Mouse (Mus musculus) midbrain, embryonic 16.5 days (tissue): ENCODE measurements around the gene Ahnak2. TPM values are rescaled to one million over a fixed set of nuclear protein-coding genes. Genes with fewer than 3 reads are reported as not detected.

Experiments
- ATAC-seq: fragments of 200-750 bp; cut with Nextera tagmentation; 2 replicates; pipeline ENCODE4 v1.8.0; 2017; ENCODE audit warnings: moderate TSS enrichment
- H3K27ac ChIP-seq: fragments of 300-500 bp; sonication (generic); 2 replicates; pipeline ENCODE4 v1.5.1; 2014; ENCODE audit warnings: mild to moderate bottlenecking, low read length, mixed read lengths
- H3K27me3 ChIP-seq: fragments of 300-500 bp; sonication (generic); 2 replicates; pipeline ENCODE4 v1.6.1; 2014; ENCODE audit warnings: low read depth, low read length, mixed read lengths; ENCODE audit not compliant: control insufficient read depth, insufficient read depth
- H3K36me3 ChIP-seq: fragments of 300-500 bp; sonication (generic); 2 replicates; pipeline ENCODE4 v1.6.1; 2014; ENCODE audit warnings: mild to moderate bottlenecking, low read length, moderate library complexity, mixed read lengths; ENCODE audit not compliant: control insufficient read depth, insufficient read depth
- H3K4me1 ChIP-seq: fragments of 300-500 bp; sonication (generic); 2 replicates; pipeline ENCODE4 v1.6.1; 2014; ENCODE audit warnings: mild to moderate bottlenecking, low read length, mixed read lengths; ENCODE audit not compliant: control insufficient read depth, insufficient read depth
- H3K4me2 ChIP-seq: fragments of 300-500 bp; sonication (generic); 2 replicates; pipeline ENCODE4 v1.6.1; 2014; ENCODE audit warnings: mild to moderate bottlenecking, low read length, mixed read lengths
- H3K4me3 ChIP-seq: fragments of 300-500 bp; sonication (generic); 2 replicates; pipeline ENCODE4 v1.5.1; 2014; ENCODE audit warnings: low read depth, mild to moderate bottlenecking, low read length, moderate library complexity, mixed read lengths
- H3K9ac ChIP-seq: fragments of 300-500 bp; sonication (generic); 2 replicates; pipeline ENCODE4 v1.6.1; 2014; ENCODE audit warnings: low read depth, low read length, mixed read lengths
- H3K9me3 ChIP-seq: fragments of 300-500 bp; sonication (generic); replicated peaks from 2 replicates; pipeline ENCODE4 v1.6.1; 2014; ENCODE audit warnings: mild to moderate bottlenecking, low read length, mixed read lengths; ENCODE audit not compliant: control insufficient read depth, poor library complexity, severe bottlenecking
- WGBS: fragments of 180-500 bp; shearing (Covaris S2); extraction: QIAGEN DNeasy Blood & Tissue Kit; methylation state at CpG from one replicate; pipeline ENCODE4 v1.1.7; 2014; 5-methylcytosine and 5-hydroxymethylcytosine counted together
- polyA plus RNA-seq: library from polyadenylated mRNA; unstranded; fragments of >200 nt; fragmentation: Nextera tagmentation; extraction: Ambion mirVana; gene quantifications from 2 replicates; pipeline ENCODE4 v1.2.1, GENCODE M21; 2015

Gene Ahnak2
- polyA plus RNA-seq, 1 experiment from 2014 or later: 2.0 TPM

GRCm38 (mm10) chr12:112840209-112841086, 38.0 kb upstream of the Ahnak2 start:
- ATAC-seq: no peak
- Histone ChIP-seq H3K4me3 (no peak overlapping the region), H3K27ac (no peak overlapping the region), H3K36me3 (no peaks in the 10 kb centered on the region), H3K9me3 (0 out of 2 replicates have a peak, but pooled peaks cover 3% of the 10 kb centered on the region), H3K27me3 (no peaks in the 10 kb centered on the region), H3K9ac (no peak overlapping the region), H3K4me2 (no peak overlapping the region), H3K4me1 (no peaks in the 10 kb centered on the region)
- 82% methylated on average over 25 of the region's 25 CpGs for WGBS

GRCm38 (mm10) chr12:112835046-112835445, 32.6 kb upstream of the Ahnak2 start:
- Histone ChIP-seq H3K9ac (no peak overlapping the region), H3K4me3 (no peak overlapping the region), H3K36me3 (no peaks in the 10 kb centered on the region), H3K27ac (no peak overlapping the region), H3K4me1 (peaks cover 11% of the 10 kb centered on the region), H3K9me3 (0 out of 2 replicates have a peak, but pooled peaks cover 3% of the 10 kb centered on the region), H3K4me2 (no peak overlapping the region), H3K27me3 (no peaks in the 10 kb centered on the region)
- WGBS: 78% methylated on average over 2 of the region's 2 CpGs
- no peak for ATAC-seq

- ATAC-seq: no peak
- Histone ChIP-seq H3K4me1 (peaks cover 11% of the 10 kb centered on the region), H3K9ac (no peak overlapping the region), H3K4me3 (no peak overlapping the region), H3K27ac (no peak overlapping the region), H3K36me3 (no peaks in the 10 kb centered on the region), H3K9me3 (no peaks in the 10 kb centered on the region), H3K27me3 (no peaks in the 10 kb centered on the region), H3K4me2 (no peak overlapping the region)
- WGBS: 93% methylated on average over 6 of the region's 6 CpGs
These were observed 31.1 kb upstream of the Ahnak2 start for GRCm38 (mm10) chr12:112833527-112833926.

- ATAC-seq: no peak
- Histone ChIP-seq H3K4me2 (no peak overlapping the region), H3K27ac (no peak overlapping the region), H3K4me1 (peaks cover 22% of the 10 kb centered on the region), H3K27me3 (no peaks in the 10 kb centered on the region), H3K9me3 (no peaks in the 10 kb centered on the region), H3K36me3 (no peaks in the 10 kb centered on the region), H3K4me3 (no peak overlapping the region), H3K9ac (no peak overlapping the region)
- 94% methylated on average over 5 of the region's 5 CpGs for WGBS
These were observed 30.0 kb upstream of the Ahnak2 start for GRCm38 (mm10) chr12:112832411-112832810.

- H3K27ac ChIP-seq: no peak overlapping the region
- H3K9me3 ChIP-seq: no peaks in the 10 kb centered on the region
- peak overlapping the region; percentile 73 for H3K4me2 ChIP-seq
- H3K4me1 ChIP-seq: peaks cover 40% of the 10 kb centered on the region
- 0 out of 2 replicates have a peak, but pooled peaks cover 2% of the 10 kb centered on the region for H3K36me3 ChIP-seq
- 91% methylated on average over 3 of the region's 3 CpGs for WGBS
- H3K4me3 ChIP-seq: peak overlapping the region; percentile 89
- H3K27me3 ChIP-seq: no peaks in the 10 kb centered on the region
- no peak for ATAC-seq
- H3K9ac ChIP-seq: peak overlapping the region; percentile 76
These were observed 28.1 kb upstream of the Ahnak2 start for GRCm38 (mm10) chr12:112830570-112830969.

GRCm38 (mm10) chr12:112830141-112830540, 27.7 kb upstream of the Ahnak2 start:
- ATAC-seq: no peak
- 36% methylated on average over 2 of the region's 2 CpGs for WGBS

GRCm38 (mm10) chr12:112829244-112829864, 26.9 kb upstream of the Ahnak2 start, which contains the start of gene Cdca4:
Cdca4 (minus strand) TSS chr12:112829423.
- Histone ChIP-seq H3K4me2 (peak within 1 kb of the TSS; percentile 97), H3K4me3 (peak within 1 kb of the TSS; percentile 89), H3K36me3 (0 out of 2 replicates have a peak, but pooled peaks cover 2% of the 10 kb centered on the region), H3K4me1 (peaks cover 41% of the 10 kb centered on the region), H3K9ac (peak within 1 kb of the TSS; percentile 93), H3K27ac (peak within 1 kb of the TSS; percentile 86), H3K27me3 (no peaks in the 10 kb centered on the region), H3K9me3 (no peaks in the 10 kb centered on the region)
- under 1% methylated on average over 47 of the region's 72 CpGs for WGBS
- peak; percentile 96 for ATAC-seq

More at GRCm38 (mm10) chr12:112830141-112830540, 27.7 kb upstream of the Ahnak2 start:
- H3K4me1 ChIP-seq: peaks cover 41% of the 10 kb centered on the region
- peak overlapping the region; percentile 76 for H3K9ac ChIP-seq
- H3K27ac ChIP-seq: peak overlapping the region; percentile 79
- no peaks in the 10 kb centered on the region for H3K27me3 ChIP-seq
- H3K4me3 ChIP-seq: peak overlapping the region; percentile 89
- H3K36me3 ChIP-seq: 0 out of 2 replicates have a peak, but pooled peaks cover 2% of the 10 kb centered on the region
- peak overlapping the region; percentile 73 for H3K4me2 ChIP-seq
- no peaks in the 10 kb centered on the region for H3K9me3 ChIP-seq

- Histone ChIP-seq H3K36me3 (0 out of 2 replicates have a peak, but pooled peaks cover 2% of the 10 kb centered on the region), H3K4me2 (peak overlapping the region; percentile 97), H3K4me3 (peak overlapping the region; percentile 89), H3K9ac (peak overlapping the region; percentile 93), H3K27me3 (no peaks in the 10 kb centered on the region), H3K4me1 (peaks cover 41% of the 10 kb centered on the region), H3K9me3 (no peaks in the 10 kb centered on the region), H3K27ac (peak overlapping the region; percentile 86)
- WGBS: under 1% methylated on average over 51 of the region's 51 CpGs
- ATAC-seq: peak; percentile 83
These were observed 26.2 kb upstream of the Ahnak2 start for GRCm38 (mm10) chr12:112828501-112829243.
